Mouse (Mus musculus) embryo, embryonic 10.5 days (tissue): ENCODE measurements around the gene Ywhah.

Source experiments
- DNase-seq: peaks from one replicate; pipeline ENCODE4 v3.0.0-alpha.2; 2015; ENCODE audit warnings: low spot score

Gene Ywhah

DNA sequence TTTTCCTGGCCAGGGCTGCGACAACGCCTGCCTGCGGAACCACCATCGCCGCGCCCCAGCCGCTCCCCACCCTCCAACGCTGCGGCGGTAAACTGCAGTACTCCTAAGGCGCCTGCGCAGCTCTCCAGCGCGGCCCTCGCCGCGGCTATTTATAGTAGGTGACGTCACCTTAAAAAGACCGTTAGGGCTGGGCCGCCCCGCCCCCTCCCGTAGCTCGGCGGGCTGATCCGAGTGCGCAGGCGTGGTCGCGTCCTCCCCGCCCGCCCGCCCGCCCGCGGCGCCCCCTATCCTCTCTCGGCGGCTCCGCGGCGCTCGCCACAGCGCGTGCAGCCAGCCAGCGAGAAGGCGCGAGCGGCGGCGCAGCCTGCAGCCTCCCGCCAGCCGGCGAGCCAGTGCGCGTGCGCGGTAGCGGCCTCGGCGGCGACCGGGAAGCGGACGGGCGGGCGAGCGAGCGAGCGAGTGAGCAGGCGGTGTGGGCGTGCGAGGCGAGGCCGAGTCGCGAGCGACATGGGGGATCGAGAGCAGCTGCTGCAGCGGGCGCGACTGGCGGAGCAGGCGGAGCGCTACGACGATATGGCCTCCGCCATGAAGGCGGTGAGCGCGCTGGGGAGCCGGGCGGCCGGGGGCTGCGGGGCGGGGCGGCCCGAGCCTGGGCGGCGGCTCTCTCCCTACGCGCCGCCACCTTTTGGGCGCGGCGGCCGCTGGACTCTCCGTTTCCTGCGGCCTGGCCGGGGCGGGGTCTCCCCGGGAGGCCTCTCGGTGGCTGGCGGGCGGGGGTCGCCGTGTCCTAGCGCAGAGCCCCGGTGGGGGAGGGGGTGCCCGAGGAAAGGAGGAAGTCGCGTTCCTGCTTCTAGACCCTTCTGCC, at the start of gene Ywhah:
Ywhah (plus strand) TSS at position 256 of the 865 bp plus-strand sequence.
- peak; percentile 98 for DNase-seq

DNA sequence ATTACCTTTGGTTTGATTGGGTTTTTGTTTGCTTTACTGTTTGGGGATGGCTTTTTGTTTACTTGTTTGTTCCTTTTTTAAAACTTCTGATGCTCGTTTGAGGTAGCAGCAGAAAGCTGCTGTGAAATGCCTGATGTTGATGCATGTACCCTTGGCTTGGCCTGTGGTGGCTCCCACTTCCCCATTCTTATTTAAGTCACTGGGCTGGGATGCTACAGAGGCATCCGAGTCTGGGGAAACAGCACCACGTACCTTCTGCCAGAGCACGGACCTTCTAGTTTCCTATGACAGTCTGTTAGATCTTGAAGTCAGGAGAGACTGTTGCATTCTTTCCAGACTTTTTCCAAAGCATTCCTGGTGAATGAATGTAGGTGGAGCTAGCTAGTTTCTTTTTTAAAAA, 42.1 kb upstream of the Ywhah start:
- no peak for DNase-seq

- no peak for DNase-seq
Measured at GRCm38 (mm10) chr5:32977179-32977578, 41.4 kb upstream of the Ywhah start.

DNA sequence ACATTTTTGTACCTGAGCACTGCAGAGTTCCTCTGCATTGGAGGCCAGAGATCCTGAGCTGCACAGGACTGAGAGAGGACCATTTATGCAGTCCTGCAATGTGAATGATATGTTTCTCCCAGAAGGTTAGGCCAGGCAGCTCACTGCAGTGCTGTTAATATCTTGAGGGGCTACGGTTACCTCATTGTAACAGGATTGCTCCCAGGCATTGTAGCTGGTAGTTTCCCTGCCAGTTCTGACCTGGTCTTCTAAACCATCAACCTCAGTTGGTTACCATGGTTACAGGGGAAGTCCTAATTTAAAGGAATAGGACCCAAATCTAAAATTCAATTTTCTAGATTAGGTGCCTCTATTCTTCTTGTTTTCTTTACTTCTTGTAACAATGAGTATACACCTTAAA, 33.2 kb upstream of the Ywhah start:
- DNase-seq = no peak

DNA sequence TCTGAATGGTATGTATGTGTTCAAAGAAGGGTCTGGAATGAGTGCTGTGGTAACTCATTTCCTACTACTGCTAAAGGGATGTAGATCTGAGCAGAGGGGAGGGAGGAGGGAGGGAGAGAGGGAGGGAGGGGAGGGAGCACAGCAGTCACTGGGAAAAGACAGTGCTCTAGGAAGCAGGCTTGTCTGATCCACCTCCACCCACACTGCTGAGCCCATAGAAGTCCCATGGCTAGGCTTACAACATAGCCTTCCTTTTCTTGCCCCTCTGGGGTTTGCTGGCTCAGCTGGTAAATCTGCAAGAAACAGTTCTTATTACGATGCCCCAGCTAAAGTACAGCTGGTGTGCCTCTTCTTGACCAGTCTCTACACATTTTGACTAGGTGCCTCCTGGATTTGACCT, 30.7 kb upstream of the Ywhah start:
- no peak for DNase-seq

- DNase-seq = no peak
Measured at GRCm38 (mm10) chr5:32989959-32990640, 28.5 kb upstream of the Ywhah start.

DNA sequence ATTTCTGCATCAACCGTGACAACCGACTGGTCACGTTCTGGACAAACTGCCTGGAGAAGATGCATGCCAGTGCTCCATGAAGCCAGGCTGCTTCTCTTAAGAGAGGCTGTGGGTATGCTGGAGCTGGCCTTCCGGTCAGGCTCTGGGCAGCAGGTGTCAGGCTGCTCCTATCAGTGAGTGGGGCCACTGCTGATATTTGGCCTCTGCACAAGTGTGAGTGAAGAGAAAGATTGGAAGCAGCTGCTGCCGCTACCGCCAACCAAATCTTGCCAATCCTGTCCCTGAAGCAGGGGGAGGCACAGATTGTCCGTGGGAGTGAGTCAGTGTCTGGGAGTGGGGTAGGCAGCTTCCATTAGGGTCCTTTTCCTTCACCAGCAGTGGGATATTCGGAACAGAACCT, 27.5 kb upstream of the Ywhah start:
- no peak for DNase-seq

- no peak for DNase-seq
Measured at GRCm38 (mm10) chr5:32994471-32994870, 24.1 kb upstream of the Ywhah start.

GRCm38 (mm10) chr5:32995756-32996155, 22.9 kb upstream of the Ywhah start:
- DNase-seq = no peak

DNA sequence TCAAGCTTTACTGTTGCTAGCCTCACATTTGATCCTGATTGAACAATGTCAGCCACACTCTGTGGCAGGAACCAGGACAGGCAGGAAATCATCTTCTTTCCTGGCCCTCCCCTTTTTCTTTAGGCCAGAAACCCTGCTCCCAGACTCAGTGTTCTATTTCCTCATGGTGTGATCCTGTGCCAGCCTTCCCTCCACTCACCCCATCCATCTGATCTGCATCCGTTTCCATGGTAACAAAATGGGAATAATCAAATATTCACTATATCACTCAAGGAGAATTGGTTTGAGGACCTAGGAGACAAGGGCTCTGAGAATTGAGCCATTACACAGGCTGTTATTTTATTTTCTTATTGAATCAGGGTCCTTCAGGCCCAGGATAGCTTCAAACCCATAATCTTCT, 22.1 kb upstream of the Ywhah start:
- no peak for DNase-seq

GRCm38 (mm10) chr5:32997686-32998085, 20.9 kb upstream of the Ywhah start:
- no peak for DNase-seq

DNA sequence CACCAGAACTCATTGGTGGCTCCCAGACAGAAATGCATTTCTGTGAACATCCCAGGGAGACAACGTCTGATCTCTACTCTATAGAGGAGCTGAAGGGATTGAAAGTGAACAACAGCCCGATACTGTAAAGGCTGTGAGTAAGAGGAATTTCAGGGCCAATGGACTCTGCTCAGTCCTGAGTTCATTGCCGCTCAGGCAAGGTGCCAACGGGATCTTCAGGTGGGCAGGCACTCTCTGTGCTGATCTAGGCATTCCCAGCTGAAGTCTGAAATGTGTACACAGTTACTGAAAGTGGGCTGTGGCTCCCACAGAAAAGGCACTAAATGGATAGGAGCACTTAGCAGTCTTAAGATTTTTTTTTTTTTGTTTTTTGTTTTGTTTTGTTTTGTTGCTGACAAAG, 19.8 kb upstream of the Ywhah start:
- no peak for DNase-seq

DNA sequence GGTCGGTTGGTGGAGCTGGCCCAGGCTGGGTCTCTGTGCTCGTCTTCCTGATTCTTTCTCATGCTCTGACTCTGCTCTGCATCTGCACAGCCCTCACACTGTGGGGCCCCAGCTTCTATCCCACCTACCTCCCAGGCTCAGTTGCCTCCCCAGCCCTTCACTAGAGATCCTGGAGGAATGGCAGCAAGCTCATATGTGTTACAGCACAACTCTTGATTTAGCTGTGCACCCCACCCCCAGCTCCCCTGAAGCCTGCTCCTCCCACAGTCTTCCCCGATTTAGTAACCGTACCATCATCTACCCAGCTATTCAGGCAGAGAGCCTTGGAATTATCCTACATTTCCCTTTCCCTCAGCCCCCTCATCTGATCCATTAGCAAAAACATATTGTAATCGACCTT, 17.5 kb upstream of the Ywhah start:
- DNase-seq = no peak

DNA sequence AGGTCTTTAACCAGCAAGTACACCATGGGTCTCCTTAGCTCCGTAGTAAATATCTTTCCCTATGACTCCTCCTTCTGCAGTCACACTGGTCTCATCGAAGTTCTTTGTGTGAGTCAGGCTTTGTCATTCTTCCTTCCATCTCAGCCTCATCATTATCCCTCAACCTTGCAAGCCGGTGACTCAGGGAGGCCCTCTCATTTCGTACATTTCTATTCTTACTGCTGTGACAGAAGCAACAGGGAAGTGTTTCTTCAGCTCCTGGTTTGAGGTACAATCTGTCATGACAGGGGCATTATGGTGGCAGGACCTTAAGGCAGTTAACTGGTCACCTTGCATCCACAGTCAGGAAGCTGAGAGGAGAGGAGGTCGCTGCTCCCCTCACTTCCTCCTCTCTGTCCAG, 15.8 kb upstream of the Ywhah start:
- no peak for DNase-seq

DNA sequence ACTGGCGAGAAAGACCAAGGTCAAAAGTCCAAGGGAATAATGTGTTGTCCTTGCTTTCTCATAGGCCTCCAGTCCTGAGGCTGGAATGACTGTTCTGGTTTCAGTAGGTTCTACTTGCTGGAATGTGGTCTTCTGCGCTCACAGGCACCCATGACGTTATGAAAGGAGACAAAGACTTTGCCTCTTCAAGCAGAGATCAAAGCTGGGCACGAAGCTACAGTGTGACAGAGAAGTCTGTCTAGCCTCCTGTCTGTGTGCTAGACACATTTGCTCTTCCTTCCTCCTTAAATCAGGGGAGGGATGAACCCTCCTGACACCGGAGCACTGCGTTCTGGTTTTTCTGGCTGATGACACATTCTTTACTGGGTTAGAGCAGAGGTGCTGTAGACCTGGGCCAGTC, 15.1 kb upstream of the Ywhah start:
- no peak for DNase-seq

DNA sequence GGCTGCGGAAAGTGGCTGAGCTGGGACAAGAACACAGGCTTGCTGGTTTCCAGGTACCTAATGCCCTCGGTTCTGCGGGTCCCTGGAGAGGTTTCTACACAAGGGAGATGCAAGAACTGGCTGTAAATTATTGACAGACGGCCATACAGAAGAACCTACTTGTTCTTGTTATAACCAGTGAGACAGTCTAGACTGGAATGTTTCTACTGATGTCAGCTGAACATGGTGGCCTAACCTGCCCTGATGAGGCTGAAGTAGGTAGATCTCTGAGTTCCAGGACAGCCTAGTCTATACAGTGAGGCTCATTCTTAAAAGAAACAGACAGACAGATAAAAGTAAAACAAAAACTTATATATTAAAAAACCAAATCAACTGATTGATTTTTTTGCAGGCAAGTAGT, 14.5 kb upstream of the Ywhah start:
- no peak for DNase-seq

- DNase-seq = no peak
Measured at GRCm38 (mm10) chr5:33005442-33006145, 13.0 kb upstream of the Ywhah start.

GRCm38 (mm10) chr5:33006670-33007069, 11.9 kb upstream of the Ywhah start:
- DNase-seq = peak; percentile 32

GRCm38 (mm10) chr5:33007371-33007770, 11.2 kb upstream of the Ywhah start:
- no peak for DNase-seq

DNA sequence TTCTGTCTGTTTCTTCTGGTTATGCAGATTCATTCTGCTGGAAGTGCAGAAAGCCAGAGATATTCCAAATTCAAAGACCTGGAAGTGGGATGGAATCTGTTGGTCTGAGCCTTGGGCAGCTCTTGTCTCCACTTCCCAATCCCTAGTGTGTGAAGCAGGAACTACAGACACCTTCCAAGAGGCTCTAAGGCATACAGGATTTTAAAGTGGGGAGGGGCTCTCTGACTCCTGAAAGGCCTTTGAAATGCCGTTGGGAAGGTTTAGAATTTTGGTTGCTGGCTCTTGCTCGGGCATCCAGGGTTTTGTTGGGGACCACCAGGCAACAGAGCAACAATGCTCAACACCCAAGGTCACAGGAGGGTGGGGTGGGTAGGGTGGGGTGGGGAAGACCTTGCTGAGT, 9.3 kb upstream of the Ywhah start:
- DNase-seq = no peak

DNA sequence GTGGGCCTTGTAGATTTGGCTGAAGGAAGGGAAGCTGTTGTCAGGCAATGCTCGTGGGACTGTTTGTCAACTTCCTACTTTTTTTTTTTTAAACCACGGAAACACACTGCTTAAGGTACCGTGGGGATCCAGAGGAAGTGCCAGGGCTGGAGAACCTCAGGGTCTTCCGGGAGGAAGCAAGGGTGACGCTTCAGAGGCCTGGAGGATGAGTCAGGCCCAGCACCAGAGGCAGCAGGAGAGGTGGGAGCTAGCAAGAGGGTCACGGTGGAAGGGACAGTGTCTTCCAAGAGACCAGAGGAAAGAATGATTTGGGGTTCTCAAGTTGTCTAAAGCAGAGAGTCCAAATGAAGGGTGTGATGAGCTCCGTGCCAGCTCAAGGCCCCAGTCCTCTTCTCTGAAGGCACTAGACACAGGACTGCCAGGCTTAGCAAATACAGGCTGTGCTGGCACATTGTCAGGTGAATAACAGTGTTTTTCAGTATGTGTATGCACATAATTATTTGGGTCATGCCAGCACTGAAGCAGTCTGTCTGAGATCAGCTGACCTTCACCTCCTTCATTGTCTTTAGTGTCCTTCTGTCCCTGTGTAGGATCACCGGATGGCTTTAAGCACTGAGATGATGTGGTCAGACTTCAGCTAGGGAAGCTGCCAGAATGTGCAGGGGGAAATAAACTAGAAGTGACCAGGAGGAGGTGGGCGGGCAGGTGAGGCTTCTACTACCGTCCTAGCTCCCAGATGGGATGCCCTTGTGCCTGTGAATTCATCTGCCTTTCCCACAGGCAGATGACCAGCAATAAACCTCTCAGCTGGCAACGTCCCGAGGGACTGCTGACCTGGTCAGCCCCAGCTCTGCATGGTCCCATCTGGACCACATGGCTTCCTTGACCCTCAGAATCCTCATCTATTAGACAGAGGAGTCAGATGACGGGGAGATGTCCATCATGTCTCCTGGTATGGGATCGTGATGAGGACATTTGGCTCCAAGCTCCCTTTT, 8.5 kb upstream of the Ywhah start:
- no peak for DNase-seq
